ENCODE assay signal across 22 mouse cellular contexts in the genomic region with DNA sequence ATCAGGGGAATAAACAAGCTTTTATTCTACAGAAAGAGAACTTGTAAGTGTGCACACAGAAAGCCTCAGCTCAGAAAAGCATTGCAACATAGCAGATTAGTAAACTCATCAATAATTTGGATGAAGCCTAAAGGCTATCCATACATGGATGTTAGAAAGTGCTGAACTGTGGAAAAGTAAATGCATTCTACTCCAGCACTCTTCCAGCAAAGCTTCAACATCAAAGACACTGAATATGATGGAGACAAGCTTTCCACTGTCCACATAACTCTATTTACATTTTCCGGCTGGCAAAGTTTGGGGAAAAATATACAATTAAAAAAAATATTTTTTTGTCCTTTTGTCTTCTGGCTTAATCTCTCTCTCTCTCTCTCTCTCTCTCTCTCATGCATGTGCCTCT.
DNase-seq lines count a peak whose midpoint lies in the region; ATAC-seq and TF ChIP-seq lines count a peak whose summit lies in the region.
"Had no signal": no experiment of that assay in that cellular context is flagged by ENCODE, and none has a peak within 500 bp of the region (broad histone marks: within the 10 kb centered on the region; RNA-seq: fewer than 3 reads in every experiment).

No protein-coding gene starts in this region.

- no peaks in the 10 kb centered on the region for H3K27me3 ChIP-seq in lung, embryonic 14.5 days (ENCODE audit: insufficient read depth, low read length)
- no peaks in the 10 kb centered on the region for H3K27me3 ChIP-seq in lung, embryonic 15.5 days
- H3K27me3 ChIP-seq in lung, embryonic 16.5 days (ENCODE audit: control insufficient read depth, insufficient read depth, low read depth, low read length): no peaks in the 10 kb centered on the region
- no peaks in the 10 kb centered on the region for H3K27me3 ChIP-seq in lung, postnatal 0 days (replicated peaks; ENCODE audit: insufficient read depth, low read length)
- H3K27me3 ChIP-seq in midbrain, embryonic 14.5 days (ENCODE audit: control insufficient read depth, insufficient read depth, low read length): no peaks in the 10 kb centered on the region
- H3K27me3 ChIP-seq in midbrain, embryonic 10.5 days (ENCODE audit: low read depth, poor library complexity, severe bottlenecking): no peaks in the 10 kb centered on the region
- H3K27me3 ChIP-seq: CH12.LX, Patski had no signal

- no peak overlapping the region for H3K4me2 ChIP-seq in lung, embryonic 14.5 days
- no peak overlapping the region for H3K4me2 ChIP-seq in lung, embryonic 15.5 days
- H3K4me2 ChIP-seq in lung, embryonic 16.5 days (ENCODE audit: low read depth, low read length): no peak overlapping the region
- H3K4me2 ChIP-seq in lung, postnatal 0 days (replicated peaks; ENCODE audit: low read depth, low read length): no peak overlapping the region
- no peak overlapping the region for H3K4me2 ChIP-seq in midbrain, embryonic 14.5 days (ENCODE audit: low read length)

- 59% methylated on average over 1 of the region's 1 CpGs for WGBS in lung, embryonic 14.5 days
- 47% methylated on average over 1 of the region's 1 CpGs for WGBS in lung, embryonic 15.5 days
- WGBS in lung, embryonic 16.5 days: 36% methylated on average over 1 of the region's 1 CpGs
- 58% methylated on average over 1 of the region's 1 CpGs for WGBS in lung, postnatal 0 days
- 90% methylated on average over 1 of the region's 1 CpGs for WGBS in midbrain, embryonic 14.5 days
- WGBS in midbrain, embryonic 10.5 days: 91% methylated on average over 1 of the region's 1 CpGs

- peak; percentile 61 for DNase-seq in lung, embryonic 14.5 days
- no peak for DNase-seq in lung, postnatal 10 days
- DNase-seq in lung, postnatal 36 days: no peak
- no peak for DNase-seq in lung, postnatal 0 days (ENCODE audit: low spot score)
- peak; percentile 2 for DNase-seq in midbrain, embryonic 14.5 days
- no peak for DNase-seq in midbrain, embryonic 10.5 days (ENCODE audit: low spot score)
- DNase-seq: adrenal gland, adult 2 months; adrenal gland, adult 8-10 months; adrenal gland, postnatal 10 days; adrenal gland, postnatal 14 days; adrenal gland, postnatal 25 days; adrenal gland, postnatal 36 days; B cell, adult 2 months; cerebellum, adult 11 months; cerebellum, adult 11-12 months had no signal

- no peak for TF ChIP-seq CTCF in lung, embryonic 14.5 days (IDR thresholded peaks at IDR 0.05; ENCODE audit: low read depth)
- TF ChIP-seq CTCF in lung, postnatal 0 days (IDR thresholded peaks at IDR 0.05): no peak

- H3K27ac ChIP-seq in lung, embryonic 14.5 days (ENCODE audit: low read depth): no peak overlapping the region
- no peak overlapping the region for H3K27ac ChIP-seq in lung, embryonic 15.5 days
- H3K27ac ChIP-seq in lung, embryonic 16.5 days (ENCODE audit: low read length): no peak overlapping the region
- H3K27ac ChIP-seq in lung, postnatal 0 days (ENCODE audit: low read length): no peak overlapping the region
- no peak overlapping the region for H3K27ac ChIP-seq in midbrain, embryonic 14.5 days (replicated peaks; ENCODE audit: low read depth, low read length)
- H3K27ac ChIP-seq in midbrain, embryonic 10.5 days (replicated peaks): no peak overlapping the region

- no peak overlapping the region for H3K4me3 ChIP-seq in lung, embryonic 14.5 days (ENCODE audit: low read depth, low read length)
- no peak overlapping the region for H3K4me3 ChIP-seq in lung, embryonic 15.5 days
- no peak overlapping the region for H3K4me3 ChIP-seq in lung, embryonic 16.5 days (ENCODE audit: low read length)
- H3K4me3 ChIP-seq in lung, postnatal 0 days (ENCODE audit: low read depth, low read length): no peak overlapping the region
- no peak overlapping the region for H3K4me3 ChIP-seq in midbrain, embryonic 14.5 days (replicated peaks; ENCODE audit: low read depth, low read length)
- no peak overlapping the region for H3K4me3 ChIP-seq in midbrain, embryonic 10.5 days

- H3K36me3 ChIP-seq in lung, embryonic 14.5 days (ENCODE audit: insufficient read depth): no peaks in the 10 kb centered on the region
- H3K36me3 ChIP-seq in lung, embryonic 15.5 days: no peaks in the 10 kb centered on the region
- no peaks in the 10 kb centered on the region for H3K36me3 ChIP-seq in lung, embryonic 16.5 days (ENCODE audit: control insufficient read depth, insufficient read depth, low read length)
- no peaks in the 10 kb centered on the region for H3K36me3 ChIP-seq in lung, postnatal 0 days (ENCODE audit: insufficient read depth, low read length)
- H3K36me3 ChIP-seq in midbrain, embryonic 14.5 days (ENCODE audit: control insufficient read depth, insufficient read depth, low read length): no peaks in the 10 kb centered on the region
- no peaks in the 10 kb centered on the region for H3K36me3 ChIP-seq in midbrain, embryonic 10.5 days
- H3K36me3 ChIP-seq: G1E had no signal

- H3K9me3 ChIP-seq in lung, embryonic 14.5 days (ENCODE audit: low read depth, low read length): no peaks in the 10 kb centered on the region
- no peaks in the 10 kb centered on the region for H3K9me3 ChIP-seq in lung, embryonic 15.5 days
- no peaks in the 10 kb centered on the region for H3K9me3 ChIP-seq in lung, embryonic 16.5 days (ENCODE audit: control insufficient read depth, low read length)
- H3K9me3 ChIP-seq in lung, postnatal 0 days (ENCODE audit: low read length): no peaks in the 10 kb centered on the region
- no peaks in the 10 kb centered on the region for H3K9me3 ChIP-seq in midbrain, embryonic 14.5 days (ENCODE audit: control insufficient read depth, low read length)
- no peaks in the 10 kb centered on the region for H3K9me3 ChIP-seq in midbrain, embryonic 10.5 days (replicated peaks)
- H3K9me3 ChIP-seq: G1E had no signal

- H3K4me1 ChIP-seq in lung, embryonic 14.5 days (ENCODE audit: insufficient read depth): 0 out of 2 replicates have a peak, but pooled peaks cover 2% of the 10 kb centered on the region
- no peaks in the 10 kb centered on the region for H3K4me1 ChIP-seq in lung, embryonic 15.5 days
- no peaks in the 10 kb centered on the region for H3K4me1 ChIP-seq in lung, embryonic 16.5 days (replicated peaks; ENCODE audit: control insufficient read depth, insufficient read depth, low read length)
- no peaks in the 10 kb centered on the region for H3K4me1 ChIP-seq in lung, postnatal 0 days (ENCODE audit: insufficient read depth, low read depth, low read length)
- no peaks in the 10 kb centered on the region for H3K4me1 ChIP-seq in midbrain, embryonic 14.5 days (ENCODE audit: control insufficient read depth, insufficient read depth, low read length)
- H3K4me1 ChIP-seq in midbrain, embryonic 10.5 days: no peaks in the 10 kb centered on the region

- no peak; the same call in 1 of the 2 replicates for ATAC-seq in lung, embryonic 14.5 days (ENCODE audit: insufficient read depth)
- ATAC-seq in lung, embryonic 15.5 days (ENCODE audit: borderline replicate concordance, extremely low read depth, low FRiP score, low TSS enrichment): peak; percentile 57; the same call in 1 of the 2 replicates
- peak; percentile 56; the same call in 1 of the 2 replicates for ATAC-seq in lung, embryonic 16.5 days (ENCODE audit: low read depth)
- no peak for ATAC-seq in lung, postnatal 0 days
- no peak for ATAC-seq in midbrain, embryonic 14.5 days (ENCODE audit: low FRiP score, low TSS enrichment)
- ATAC-seq: activated CD4-positive, CD25-positive, alpha-beta regulatory T cell, adult 4 months; CD4-positive, CD25-positive, alpha-beta regulatory T cell, adult 4 months; Patski had no signal

- no peak overlapping the region for H3K9ac ChIP-seq in lung, embryonic 14.5 days
- no peak overlapping the region for H3K9ac ChIP-seq in lung, embryonic 15.5 days
- H3K9ac ChIP-seq in lung, embryonic 16.5 days (ENCODE audit: low read length): no peak overlapping the region
- H3K9ac ChIP-seq in lung, postnatal 0 days (replicated peaks; ENCODE audit: low read depth): no peak overlapping the region
- no peak overlapping the region for H3K9ac ChIP-seq in midbrain, embryonic 14.5 days (replicated peaks; ENCODE audit: low read length)

- TF ChIP-seq EP300 in lung, postnatal 0 days (IDR thresholded peaks at IDR 0.05): no peak

Comparison
In these comparisons a context has a peak if more than half of its experiments do, and no peak if none do; other contexts are left out.
1. ATAC-seq: peak in lung, embryonic 15.5 days (single experiment) and lung, embryonic 16.5 days (single experiment); none in lung, embryonic 14.5 days (single experiment), lung, postnatal 0 days (single experiment) and midbrain, embryonic 14.5 days (single experiment).
2. DNase-seq: peak in lung, embryonic 14.5 days (single experiment) and midbrain, embryonic 14.5 days (single experiment); none in lung, postnatal 10 days (single experiment), lung, postnatal 36 days (single experiment), lung, postnatal 0 days (single experiment) and midbrain, embryonic 10.5 days (single experiment).